Mouse (Mus musculus): ENCODE measurements around the gene Macrod1. TPM values are rescaled to one million over a fixed set of nuclear protein-coding genes. Genes with fewer than 3 reads are reported as not detected.

Macrod1 gene
- 29.4 and 43.1 TPM in 2 replicates for polyA plus RNA-seq (2012; rRNA removed; ENCODE audit: low replicate concordance)

DNA sequence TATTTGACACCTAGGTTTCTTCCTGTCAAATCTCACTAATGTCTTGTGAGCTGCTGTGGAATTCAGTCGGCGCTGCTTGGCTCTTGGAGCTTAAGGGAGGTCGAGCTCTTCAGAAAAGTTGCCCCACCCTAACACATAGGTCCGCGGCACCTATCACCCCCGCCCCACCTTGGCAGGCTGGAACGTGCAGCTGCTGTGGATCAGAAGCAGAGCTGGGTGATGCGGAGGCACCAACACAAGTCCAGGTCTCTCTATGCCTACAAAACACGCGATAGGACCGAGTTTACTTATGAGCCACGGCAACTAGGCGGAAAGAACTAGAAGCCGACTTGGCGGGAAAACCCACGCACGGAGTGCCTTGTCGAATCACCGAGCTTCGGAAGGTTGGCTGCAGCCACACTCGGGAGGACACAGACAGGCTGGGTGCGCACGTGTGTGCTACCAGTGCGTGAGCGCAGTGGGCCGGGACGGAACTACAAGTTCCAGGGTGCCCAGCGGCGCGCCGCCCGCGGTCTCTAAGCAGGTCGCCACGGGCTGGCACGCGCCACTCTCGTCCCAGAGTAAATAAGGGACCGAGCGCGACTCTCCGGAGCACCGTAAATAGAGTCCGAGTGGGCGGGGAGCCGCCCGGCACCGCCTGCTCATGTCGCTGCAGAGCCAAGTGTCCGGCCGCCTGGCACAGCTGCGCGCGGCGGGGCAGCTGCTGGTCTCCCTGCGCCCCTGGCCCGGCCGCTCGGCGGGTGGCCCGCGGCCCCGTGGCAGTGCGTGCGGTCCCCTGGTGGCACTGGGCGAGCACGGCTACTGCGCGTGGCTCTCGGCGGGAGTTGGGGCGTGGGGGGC lies at the start of gene Macrod1:
TSS of gene Macrod1 (plus strand) at position 563 of the 840 bp plus-strand sequence.

DNA sequence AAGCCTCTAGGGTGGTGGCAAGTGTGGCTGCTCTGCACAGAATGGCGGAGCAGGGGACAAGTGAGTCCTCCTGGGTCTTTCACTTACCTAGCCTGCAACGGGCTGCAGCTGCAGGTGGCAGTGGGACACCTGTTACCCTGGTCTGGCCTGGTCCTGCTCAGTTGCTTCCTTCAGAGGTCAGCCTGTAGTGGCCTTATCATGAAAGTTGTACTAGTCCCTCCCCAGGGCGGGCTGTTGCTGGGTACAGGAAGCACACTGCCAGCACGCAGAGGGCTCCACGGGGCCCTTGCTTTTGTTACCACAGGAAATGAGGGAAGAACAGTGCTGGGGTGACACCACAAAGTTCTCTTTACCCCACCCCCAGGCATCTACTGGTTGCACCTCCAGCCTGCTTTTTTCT lies 37.4 kb upstream of the Macrod1 start, which contains the start of gene Fermt3:
TSS of gene Fermt3 (minus strand) at position 279 of the 400 bp plus-strand sequence.

DNA sequence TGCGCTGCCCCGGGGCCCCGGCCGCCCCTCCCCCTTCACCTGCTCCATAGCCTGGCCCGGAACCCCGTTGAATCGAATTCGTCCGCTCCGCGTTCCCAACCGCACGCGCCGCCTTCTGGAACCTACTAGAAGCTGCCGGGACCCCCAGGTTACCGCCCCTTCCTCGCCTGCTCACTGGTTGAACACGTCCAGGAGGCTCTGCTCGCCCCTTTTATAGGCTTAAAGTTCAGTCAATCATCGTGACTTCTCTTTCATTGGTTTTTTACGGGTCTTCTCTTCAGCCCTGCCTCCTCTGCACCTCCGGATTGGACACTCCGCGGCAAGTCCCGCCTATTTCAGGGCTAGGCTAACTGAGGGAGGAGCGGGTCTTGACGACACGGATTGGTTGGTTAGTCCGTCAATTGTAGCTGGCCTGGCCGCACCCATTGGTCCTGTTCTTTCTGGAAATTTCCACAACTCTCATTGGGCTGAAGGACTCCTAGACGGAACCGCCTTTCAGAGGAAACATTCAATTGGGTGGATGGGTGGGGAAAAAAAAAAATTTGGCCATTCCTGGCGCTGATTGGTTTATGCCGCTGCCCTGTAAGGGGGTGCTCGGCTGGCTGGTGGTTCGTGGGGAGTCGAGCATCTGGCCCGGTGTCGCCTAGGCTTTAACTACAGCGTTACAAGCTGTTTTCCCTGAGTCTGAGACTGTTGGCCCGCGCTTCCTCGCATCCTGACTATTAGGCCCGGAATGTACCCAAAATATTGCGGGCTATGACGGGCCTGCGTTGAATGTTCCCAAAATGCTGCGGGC lies 16.6 kb upstream of the Macrod1 start, which contains the start of gene Stip1:
TSS of gene Stip1 (minus strand) at position 127 of the 796 bp plus-strand sequence.

DNA sequence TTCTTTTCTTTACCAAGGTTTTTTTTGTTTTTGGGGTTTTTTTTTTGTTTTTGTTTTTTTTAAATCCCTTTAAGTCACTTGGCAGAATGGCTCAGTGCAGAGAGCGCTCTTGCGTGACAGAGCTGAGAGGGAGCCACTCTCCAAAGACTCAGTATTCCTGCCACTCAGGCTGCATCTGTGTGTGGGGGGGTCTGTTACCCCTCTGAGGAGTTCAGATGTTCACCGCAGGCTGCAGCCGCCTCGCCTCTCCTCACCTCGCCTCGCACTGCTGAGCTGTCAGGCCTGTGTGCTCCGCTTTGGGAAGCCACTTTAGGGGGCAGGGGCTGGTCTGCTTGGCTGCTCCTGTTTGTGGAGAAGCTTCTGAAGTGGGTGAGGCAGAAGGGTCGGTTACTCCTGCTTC lies 48.9 kb downstream of the Macrod1 start, which contains the start of gene Flrt1:
TSS of gene Flrt1 (minus strand) at position 186 of the 400 bp plus-strand sequence.

DNA sequence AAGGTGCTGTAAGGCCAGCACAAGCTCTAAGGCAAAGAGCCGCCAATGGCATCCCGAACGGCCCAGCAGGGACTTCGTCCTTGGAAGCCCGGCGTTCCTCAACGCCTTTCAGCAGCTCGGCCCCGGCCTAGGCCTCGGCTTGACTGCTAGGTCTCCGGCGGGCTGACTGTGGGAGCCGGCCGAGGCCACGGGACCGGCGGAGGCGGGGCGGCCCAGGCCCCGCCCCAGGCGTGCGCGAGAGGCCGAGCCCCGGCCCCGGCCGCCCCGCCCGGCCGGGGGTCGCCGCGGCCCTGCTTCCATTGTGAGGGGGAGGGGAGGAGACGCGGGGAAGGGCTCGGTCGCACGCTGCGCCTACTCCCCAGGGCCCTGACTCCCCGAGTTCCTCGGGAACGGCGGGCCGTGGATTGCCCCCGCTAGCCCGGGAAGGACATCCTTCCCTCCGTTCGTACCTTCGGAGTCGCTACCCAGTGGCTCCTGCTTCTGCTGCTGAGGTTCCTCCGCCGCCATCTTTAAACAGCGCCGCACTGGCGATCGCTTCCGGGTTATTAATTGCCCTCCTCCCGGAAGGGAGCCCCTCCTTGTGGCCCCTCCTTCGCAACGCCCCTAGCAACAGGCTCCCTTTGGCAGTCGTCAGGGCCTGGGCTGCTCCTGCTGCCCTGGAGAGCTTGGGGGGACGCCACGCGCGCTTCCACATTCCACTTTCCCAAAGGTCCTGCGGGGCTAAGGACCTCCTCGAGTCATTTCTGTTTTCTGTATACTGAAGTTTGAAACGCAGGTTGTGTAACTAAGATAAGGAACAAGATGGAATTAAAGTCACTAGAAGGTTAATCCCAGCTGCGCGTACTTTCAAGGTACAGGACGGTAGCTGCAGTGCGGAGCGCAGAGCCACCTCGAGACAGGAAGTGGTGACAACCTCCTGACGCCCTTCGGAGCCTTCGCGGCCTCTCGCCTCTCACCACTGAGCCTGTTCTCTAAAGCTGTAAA lies 149.4 kb downstream of the Macrod1 start, which contains the start of gene Otub1:
TSS of gene Otub1 (minus strand) at position 564 of the 984 bp plus-strand sequence.

DNA sequence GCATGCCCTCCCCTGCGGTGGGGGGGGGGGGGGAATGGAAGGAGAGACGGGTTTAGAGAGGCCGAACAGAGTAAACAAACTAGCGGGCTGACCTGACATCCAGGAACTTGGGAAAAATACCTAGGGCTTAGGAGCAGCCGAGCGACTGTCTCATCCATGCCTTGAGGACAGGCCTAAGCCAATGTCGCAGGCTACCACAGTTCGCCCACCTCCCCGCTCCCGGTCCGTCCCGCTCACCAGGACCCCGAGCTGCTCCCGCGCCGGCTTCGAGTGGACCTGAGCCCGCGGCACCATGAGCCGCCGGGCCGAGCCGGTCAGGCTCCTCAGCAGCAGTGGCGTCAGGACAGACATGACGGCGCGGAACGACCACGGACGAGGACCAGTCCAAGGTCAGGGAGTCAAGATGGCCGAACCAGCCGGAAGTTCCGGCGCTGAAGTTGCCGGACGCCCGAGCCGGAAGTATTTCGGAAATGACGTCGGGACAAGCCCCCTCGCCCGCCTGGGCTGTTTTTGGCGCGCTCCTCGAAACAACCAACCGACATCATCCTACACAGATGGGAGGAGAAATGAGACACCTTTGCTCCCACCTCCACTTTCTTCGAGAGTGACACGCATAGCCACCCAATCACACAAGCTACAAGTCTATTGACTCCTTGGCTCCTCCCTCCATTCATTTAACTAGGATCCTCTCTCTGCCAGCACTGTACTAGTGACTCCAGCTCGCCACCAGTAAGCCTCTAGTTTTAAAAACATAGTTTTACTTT lies 160.7 kb downstream of the Macrod1 start, which contains the start of gene Cox8a:
TSS of gene Cox8a (minus strand) at position 455 of the 764 bp plus-strand sequence.

DNA sequence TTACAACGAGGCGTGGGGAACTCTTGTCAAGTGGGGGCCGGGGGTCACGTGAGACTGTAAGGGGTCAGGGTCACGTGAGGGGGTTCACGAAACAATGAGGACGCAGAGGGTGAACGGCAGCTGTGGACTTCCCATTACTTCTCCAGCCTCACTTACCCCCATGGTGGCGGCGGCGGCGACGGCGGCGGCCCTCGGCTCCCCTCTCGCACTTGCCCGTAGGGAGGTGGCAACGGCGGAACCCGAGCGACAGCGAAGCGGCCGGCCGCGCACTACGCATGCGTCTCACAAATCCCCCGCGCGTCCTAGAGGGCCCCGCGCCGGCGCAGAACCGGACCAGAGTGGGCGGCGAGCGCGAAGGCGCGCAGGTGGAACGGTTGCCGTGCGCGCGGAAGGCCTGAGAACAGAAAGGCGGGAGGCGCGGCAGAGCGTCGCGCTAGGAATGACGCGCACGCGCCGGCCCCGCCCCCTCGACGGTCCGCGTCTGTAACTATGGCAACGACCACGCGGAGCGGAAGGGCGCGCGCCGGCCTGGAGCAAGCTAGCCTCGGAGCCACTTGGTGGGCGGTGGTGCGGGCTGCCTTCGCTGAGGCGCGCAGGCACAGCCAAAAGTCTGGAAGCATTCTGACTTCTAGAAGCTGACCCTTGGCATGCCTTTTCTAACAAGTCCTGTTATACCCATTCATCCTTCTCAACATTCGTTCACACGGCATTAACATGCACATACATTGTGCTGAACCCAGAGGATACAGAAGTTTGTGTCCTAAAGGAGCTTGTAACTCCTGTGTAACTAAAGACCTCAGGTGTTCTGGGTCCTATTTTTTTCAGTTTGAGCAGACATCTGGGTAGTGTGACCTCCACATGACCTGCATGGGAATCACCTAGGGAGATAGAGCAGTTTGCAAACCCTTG lies 184.4 kb downstream of the Macrod1 start, which contains the start of gene Naa40:
TSS of gene Naa40 (minus strand) at position 402 of the 909 bp plus-strand sequence.

Other genes starting within 250 kb of the Macrod1 start
- gene Rps6ka4, start 216.2 kb upstream of the Macrod1 start, polyA plus RNA-seq (2012; rRNA removed; ENCODE audit: low replicate concordance) = 35.7 and 47.9 TPM in 2 replicates
- 3.9 and 11.2 TPM in 2 replicates for gene Ccdc88b, start 198.6 kb upstream of the Macrod1 start, polyA plus RNA-seq (2012; rRNA removed; ENCODE audit: low replicate concordance)
- gene Trmt112, start 147.1 kb upstream of the Macrod1 start, polyA plus RNA-seq (2012; rRNA removed; ENCODE audit: low replicate concordance) = 91.6 and 154 TPM in 2 replicates
- gene Prdx5, start 146.7 kb upstream of the Macrod1 start, polyA plus RNA-seq (2012; rRNA removed; ENCODE audit: low replicate concordance) = 149 and 307 TPM in 2 replicates
- 52.6 and 64.4 TPM in 2 replicates for gene Esrra, start 135.0 kb upstream of the Macrod1 start, polyA plus RNA-seq (2012; rRNA removed; ENCODE audit: low replicate concordance)
- 0.11 and 2.8 TPM in 2 replicates for gene Catsperz, start 131.4 kb upstream of the Macrod1 start, polyA plus RNA-seq (2012; rRNA removed; ENCODE audit: low replicate concordance)
- gene Kcnk4, start 122.3 kb upstream of the Macrod1 start, polyA plus RNA-seq (2012; rRNA removed; ENCODE audit: low replicate concordance) = 0.50 TPM in 1 of 2 replicates, not detected in the other
- 80.9 and 93.8 TPM in 2 replicates for gene Bad, start 114.9 kb upstream of the Macrod1 start, polyA plus RNA-seq (2012; rRNA removed; ENCODE audit: low replicate concordance)
- 85.5 and 94.5 TPM in 2 replicates for gene Gpr137, start 114.3 kb upstream of the Macrod1 start, polyA plus RNA-seq (2012; rRNA removed; ENCODE audit: low replicate concordance)
- gene Ppp1r14b, start 81.8 kb upstream of the Macrod1 start, polyA plus RNA-seq (2012; rRNA removed; ENCODE audit: low replicate concordance) = 90.2 and 135 TPM in 2 replicates
- gene Plcb3, start 80.3 kb upstream of the Macrod1 start, polyA plus RNA-seq (2012; rRNA removed; ENCODE audit: low replicate concordance) = 70.5 and 107 TPM in 2 replicates
- 50.8 and 52.3 TPM in 2 replicates for gene Fkbp2, start 76.3 kb upstream of the Macrod1 start, polyA plus RNA-seq (2012; rRNA removed; ENCODE audit: low replicate concordance)
- 80.4 and 191 TPM in 2 replicates for gene Vegfb, start 69.2 kb upstream of the Macrod1 start, polyA plus RNA-seq (2012; rRNA removed; ENCODE audit: low replicate concordance)
- gene Dnajc4, start 64.2 kb upstream of the Macrod1 start, polyA plus RNA-seq (2012; rRNA removed; ENCODE audit: low replicate concordance) = 62.4 and 78.9 TPM in 2 replicates
- gene Nudt22, start 60.7 kb upstream of the Macrod1 start, polyA plus RNA-seq (2012; rRNA removed; ENCODE audit: low replicate concordance) = 33.0 and 41.1 TPM in 2 replicates
- gene Trpt1, start 60.7 kb upstream of the Macrod1 start, polyA plus RNA-seq (2012; rRNA removed; ENCODE audit: low replicate concordance) = 17.9 and 28.2 TPM in 2 replicates
- gene Fermt3, start 37.3 kb upstream of the Macrod1 start, polyA plus RNA-seq (2012; rRNA removed; ENCODE audit: low replicate concordance) = 15.6 and 20.8 TPM in 2 replicates
- 43.5 and 72.9 TPM in 2 replicates for gene Stip1, start 16.8 kb upstream of the Macrod1 start, polyA plus RNA-seq (2012; rRNA removed; ENCODE audit: low replicate concordance)
- gene Flrt1, start 48.9 kb downstream of the Macrod1 start, polyA plus RNA-seq (2012; rRNA removed; ENCODE audit: low replicate concordance) = 0.29 and 3.7 TPM in 2 replicates
- gene Otub1, start 149.5 kb downstream of the Macrod1 start, polyA plus RNA-seq (2012; rRNA removed; ENCODE audit: low replicate concordance) = 104 and 133 TPM in 2 replicates
- gene Cox8a, start 160.8 kb downstream of the Macrod1 start, polyA plus RNA-seq (2012; rRNA removed; ENCODE audit: low replicate concordance) = 1,853 and 2,406 TPM in 2 replicates
- 22.4 and 33.9 TPM in 2 replicates for gene Naa40, start 184.4 kb downstream of the Macrod1 start, polyA plus RNA-seq (2012; rRNA removed; ENCODE audit: low replicate concordance)
- 13.1 and 16.7 TPM in 2 replicates for gene Rcor2, start 210.5 kb downstream of the Macrod1 start, polyA plus RNA-seq (2012; rRNA removed; ENCODE audit: low replicate concordance)